Mouse (Mus musculus) neutrophil, adult 59 days (primary cell): ENCODE results near the gene Vmn1r16. TPM values are rescaled to one million over a fixed set of nuclear protein-coding genes. Genes with fewer than 3 reads are reported as not detected.

Experiments used
- total RNA-seq, 2 experiments: library from RNA; stranded (reverse); gene quantifications; 1 replicate in 1 of 2; 2 replicates in 1 of 2; pipeline ENCODE4 v1.2.4; 2023

Gene Vmn1r16
- not detected for total RNA-seq

GRCm38 (mm10) chr6:57329394-57329793 lies at the start of gene Vmn1r16:
Gene Vmn1r16 (minus strand): TSS chr6:57329494.

GRCm38 (mm10) chr6:57363627-57364026 lies 34.3 kb upstream of the Vmn1r16 start, which contains the start of gene Vmn1r17:
Gene Vmn1r17 (minus strand): TSS chr6:57363727.

Other genes with a start within 250 kb of the Vmn1r16 start
- not detected for gene Vmn1r10, start 220.0 kb downstream of the Vmn1r16 start, total RNA-seq
- gene Vmn1r11, start 196.0 kb downstream of the Vmn1r16 start, total RNA-seq, result not detected
- under 1 TPM; 0.09 to 0.20 TPM for gene Vmn1r12, start 172.6 kb downstream of the Vmn1r16 start, total RNA-seq
- not detected for gene Vmn1r13, start 126.2 kb downstream of the Vmn1r16 start, total RNA-seq
- not detected for gene Vmn1r14, start 97.8 kb downstream of the Vmn1r16 start, total RNA-seq
- not detected for gene Vmn1r15, start 71.5 kb downstream of the Vmn1r16 start, total RNA-seq
- not detected for gene Vmn1r17, start 34.2 kb upstream of the Vmn1r16 start, total RNA-seq
- not detected for gene Vmn1r18, start 66.3 kb upstream of the Vmn1r16 start, total RNA-seq
- not detected for gene Vmn1r19, start 74.3 kb upstream of the Vmn1r16 start, total RNA-seq
- gene Vmn1r20, start 99.4 kb upstream of the Vmn1r16 start, total RNA-seq, result not detected
- gene Ppm1k, start 206.0 kb upstream of the Vmn1r16 start, total RNA-seq, result 1 to 10 TPM; 6.5 to 6.9 TPM